Comparison of ENCODE assay signal across 8 mouse cellular contexts in the genomic region with DNA sequence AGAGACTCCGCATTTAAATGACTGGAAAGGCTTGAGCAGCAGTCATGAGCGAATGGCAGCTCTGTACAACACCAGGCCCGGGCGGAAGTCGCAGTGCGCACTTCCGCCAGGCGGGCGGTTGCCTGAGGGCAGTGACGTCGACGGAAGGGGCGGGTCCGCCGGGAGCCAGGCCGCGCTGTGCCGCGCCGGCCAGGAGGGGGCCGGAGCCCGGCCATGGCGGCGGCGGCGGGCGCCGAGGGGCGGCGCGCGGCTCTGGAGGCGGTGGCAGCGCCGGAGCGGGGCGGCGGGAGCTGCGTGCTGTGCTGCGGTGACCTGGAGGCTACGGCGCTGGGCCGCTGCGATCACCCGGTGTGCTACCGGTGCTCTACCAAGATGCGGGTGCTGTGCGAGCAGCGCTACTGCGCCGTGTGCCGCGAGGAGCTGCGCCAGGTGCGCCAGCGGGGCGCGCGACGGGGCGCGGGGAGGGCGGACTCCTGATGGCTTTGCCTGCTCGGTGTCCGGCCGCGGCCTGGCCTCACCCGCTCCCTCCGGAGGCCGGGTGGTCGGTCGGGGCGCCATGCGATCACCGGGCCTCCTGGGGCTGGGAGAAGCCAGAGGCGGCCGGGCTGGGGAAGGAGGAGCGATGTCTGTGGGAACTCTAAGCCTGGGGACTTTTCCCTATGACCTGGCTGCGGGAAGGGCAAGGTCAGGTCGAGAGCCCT. TPM values are rescaled to one million over a fixed set of nuclear protein-coding genes. Genes with fewer than 3 reads are reported as not detected.
DNase-seq lines count a peak whose midpoint lies in the region; ATAC-seq and TF ChIP-seq lines count a peak whose summit lies in the region.

TSS of gene Zfp598 (plus strand) at position 143 of the 701 bp plus-strand sequence.

- no peaks in the 10 kb centered on the region for H3K36me3 ChIP-seq in heart, embryonic 10.5 days
- 0 out of 2 replicates have a peak, but pooled peaks cover 4% of the 10 kb centered on the region for H3K36me3 ChIP-seq in kidney, embryonic 15.5 days

- TF ChIP-seq POLR2A in bone marrow macrophage, adult 2 months (IDR thresholded peaks at IDR 0.05; ENCODE audit: borderline replicate concordance, low read depth, low read length): no peak
- peak; percentile 86 for TF ChIP-seq POLR2A in embryonic fibroblast, embryonic 13.5 days (IDR thresholded peaks at IDR 0.05; ENCODE audit: low read depth, low read length)

- peak within 1 kb of the TSS; percentile 81 for H3K4me2 ChIP-seq in kidney, embryonic 15.5 days

- H3K27me3 ChIP-seq in heart, embryonic 10.5 days (ENCODE audit: insufficient read depth, poor library complexity, severe bottlenecking): no peaks in the 10 kb centered on the region
- H3K27me3 ChIP-seq in kidney, embryonic 15.5 days: no peaks in the 10 kb centered on the region

- no peak for TF ChIP-seq CTCF in bone marrow macrophage, adult 2 months (IDR thresholded peaks at IDR 0.05; ENCODE audit: low read depth, low read length)
- TF ChIP-seq CTCF in embryonic fibroblast, embryonic 13.5 days (IDR thresholded peaks at IDR 0.05; ENCODE audit: borderline replicate concordance, insufficient read depth, low read length): no peak

- peaks cover 31% of the 10 kb centered on the region for H3K4me1 ChIP-seq in bone marrow macrophage, adult 2 months (ENCODE audit: control insufficient read depth, insufficient read depth, low read length)
- H3K4me1 ChIP-seq in embryonic fibroblast, embryonic 13.5 days (ENCODE audit: control insufficient read depth, insufficient read depth, low read length): peaks cover 16% of the 10 kb centered on the region; the same call in 1 of the 2 replicates
- H3K4me1 ChIP-seq in heart, embryonic 10.5 days: peaks cover 48% of the 10 kb centered on the region
- H3K4me1 ChIP-seq in kidney, embryonic 15.5 days: peaks cover 39% of the 10 kb centered on the region

- peak within 1 kb of the TSS; percentile 43 for H3K27ac ChIP-seq in bone marrow macrophage, adult 2 months (ENCODE audit: insufficient read depth, low read depth, low read length)
- peak within 1 kb of the TSS; percentile 65 for H3K27ac ChIP-seq in embryonic fibroblast, embryonic 13.5 days (ENCODE audit: insufficient read depth, low read length)
- peak within 1 kb of the TSS; percentile 97 for H3K27ac ChIP-seq in heart, embryonic 10.5 days
- peak within 1 kb of the TSS; percentile 81 for H3K27ac ChIP-seq in kidney, embryonic 15.5 days

- DNase-seq in A20 (ENCODE audit: low read depth, low spot score): peak; percentile 94
- DNase-seq in heart, embryonic 10.5 days (ENCODE audit: low spot score): peak; percentile 95
- peak; percentile 95 for DNase-seq in liver
- peak; percentile 95 to 98 for DNase-seq in spleen, postnatal 4 days (ENCODE audit: low spot score in 2 of 2)

- ATAC-seq in kidney, embryonic 15.5 days (replicated peaks; ENCODE audit: low FRiP score): peak; percentile 97
- ATAC-seq in monocyte, adult 5-6 weeks (replicated peaks; ENCODE audit: insufficient number of reproducible peaks, low FRiP score, low TSS enrichment, poor library complexity, severe bottlenecking): peak; percentile 86

- peak within 1 kb of the TSS; percentile 96 for H3K9ac ChIP-seq in kidney, embryonic 15.5 days

- no peaks in the 10 kb centered on the region for H3K9me3 ChIP-seq in heart, embryonic 10.5 days
- no peaks in the 10 kb centered on the region for H3K9me3 ChIP-seq in kidney, embryonic 15.5 days (replicated peaks)

- under 1% methylated on average over 78 of the region's 80 CpGs for WGBS in heart, embryonic 10.5 days
- under 1% methylated on average over 73 of the region's 80 CpGs for WGBS in kidney, embryonic 15.5 days

- peak within 1 kb of the TSS; percentile 70 for H3K4me3 ChIP-seq in bone marrow macrophage, adult 2 months (ENCODE audit: insufficient read depth, low read length)
- peak within 1 kb of the TSS; percentile 89 for H3K4me3 ChIP-seq in embryonic fibroblast, embryonic 13.5 days (ENCODE audit: insufficient read depth, low read length)
- peak within 1 kb of the TSS; percentile 99 for H3K4me3 ChIP-seq in heart, embryonic 10.5 days
- H3K4me3 ChIP-seq in kidney, embryonic 15.5 days (replicated peaks): peak within 1 kb of the TSS; percentile 95

RNA-seq across cellular contexts. Expression of gene Zfp598, which starts in this region (rescaled TPM):
- polyA plus RNA-seq in bone marrow macrophage, adult 2 months (2012; ENCODE audit: insufficient read depth, insufficient read length, missing spikeins): 28.0 and 29.6 TPM in 2 replicates
- 21.6 and 22.2 TPM in 2 replicates for polyA plus RNA-seq in embryonic fibroblast, embryonic 13.5 days (2011; ENCODE audit: insufficient read length, low read depth, missing spikeins)
- polyA plus RNA-seq in heart, embryonic 10.5 days (2016; fragmentation: Nextera tagmentation; extraction: Ambion mirVana): 22.3 and 26.2 TPM in 2 replicates
- 23.9 and 27.6 TPM in 2 replicates for polyA plus RNA-seq in kidney, embryonic 15.5 days (2015; fragmentation: Nextera tagmentation; extraction: Ambion mirVana)
- 14.6 to 21.7 TPM (median 15.7 TPM) in 3 replicates for total RNA-seq in monocyte, adult 5-6 weeks (2017)

Comparison
In these comparisons a context has a peak if more than half of its experiments do, and no peak if none do; other contexts are left out.
1. Peak in every context shown above with its lines: DNase-seq, ATAC-seq, H3K4me3 ChIP-seq and H3K27ac ChIP-seq.
2. H3K27ac ChIP-seq: peak in every context shown above with its lines; median percentile 97 in heart, embryonic 10.5 days; 81 in kidney, embryonic 15.5 days; 65 in embryonic fibroblast, embryonic 13.5 days; 43 in bone marrow macrophage, adult 2 months.